Mouse (Mus musculus) myocyte (in vitro differentiated cells): Measurements from ENCODE around the gene Espl1. TPM values are rescaled to one million over a fixed set of nuclear protein-coding genes. Genes with fewer than 3 reads are reported as not detected.
A peak's percentile ranks its signal among the peaks of the same experiment; 100 is the strongest.

Source experiments
- H3K27me3 ChIP-seq: one replicate; pipeline ENCODE4 v1.6.1; 2011; ENCODE audit not compliant: control insufficient read depth, insufficient read depth, insufficient read length
- H3K36me3 ChIP-seq: one replicate; pipeline ENCODE4 v1.6.1; 2011; ENCODE audit not compliant: control insufficient read depth, insufficient read depth
- H3K4me2 ChIP-seq: one replicate; pipeline ENCODE4 v1.6.1; 2011; ENCODE audit warnings: low read depth, control low read depth
- H3K4me3 ChIP-seq: one replicate; pipeline ENCODE4 v1.5.1; 2011; ENCODE audit warnings: mild to moderate bottlenecking, control low read depth, moderate library complexity
- H3K79me2 ChIP-seq: one replicate; pipeline ENCODE4 v1.6.1; 2011; ENCODE audit not compliant: control insufficient read depth, insufficient read depth
- H3ac ChIP-seq: one replicate; pipeline ENCODE4 v1.6.1; 2011; ENCODE audit not compliant: control insufficient read depth, insufficient read length
- CEBPB ChIP-seq: IDR thresholded peaks from 2 replicates; pipeline ENCODE4 v1.6.1; 2011; ENCODE audit warnings: mild to moderate bottlenecking, moderate library complexity; ENCODE audit not compliant: poor library complexity, insufficient read depth, severe bottlenecking
- E2F4 ChIP-seq: IDR thresholded peaks from one replicate; pipeline ENCODE4 v1.6.1; 2011; ENCODE audit warnings: mild to moderate bottlenecking, control low read depth, moderate library complexity; ENCODE audit not compliant: insufficient read depth
- MAX ChIP-seq: IDR thresholded peaks from one replicate; pipeline ENCODE4 v1.6.1; 2011; ENCODE audit warnings: low read depth, mild to moderate bottlenecking, control low read depth
- MYOD1 ChIP-seq, 3 experiments: IDR thresholded peaks; one replicate each; pipeline ENCODE4 v1.6.1; 2011; ENCODE audit warnings: control low read depth in 2 of 3, low read depth in 2 of 3, mild to moderate bottlenecking in 2 of 3, moderate library complexity in 1 of 3; ENCODE audit not compliant: insufficient read length in 2 of 3, control insufficient read depth in 1 of 3
- MYOG ChIP-seq, 3 experiments: IDR thresholded peaks; one replicate each; pipeline ENCODE4 v1.6.1; 2011; ENCODE audit warnings: control low read depth in 2 of 3, low read depth in 2 of 3, mild to moderate bottlenecking in 2 of 3; ENCODE audit not compliant: insufficient read length in 2 of 3, control insufficient read depth in 1 of 3, insufficient read depth in 1 of 3
- POLR2A ChIP-seq: IDR thresholded peaks from one replicate; pipeline ENCODE4 v1.6.1; 2011; ENCODE audit warnings: low read depth, mild to moderate bottlenecking, control low read depth, moderate library complexity; ENCODE audit not compliant: insufficient read length
- POLR2AphosphoS2 ChIP-seq: IDR thresholded peaks from one replicate; pipeline ENCODE4 v1.6.1; 2011; ENCODE audit warnings: low read depth, control low read depth; ENCODE audit not compliant: insufficient read length
- REST ChIP-seq: IDR thresholded peaks from one replicate; pipeline ENCODE4 v1.6.1; 2011; ENCODE audit warnings: mild to moderate bottlenecking, control low read depth, moderate library complexity; ENCODE audit not compliant: insufficient read depth, insufficient read length
- SRF ChIP-seq: IDR thresholded peaks from one replicate; pipeline ENCODE4 v1.6.1; 2011; ENCODE audit warnings: low read depth; ENCODE audit not compliant: control insufficient read depth, insufficient read length
- TCF12 ChIP-seq: IDR thresholded peaks from one replicate; pipeline ENCODE4 v1.6.1; 2011; ENCODE audit warnings: mild to moderate bottlenecking, control low read depth; ENCODE audit not compliant: poor library complexity, insufficient read depth, severe bottlenecking
- TCF3 ChIP-seq: IDR thresholded peaks from one replicate; pipeline ENCODE4 v1.6.1; 2011; ENCODE audit warnings: low read depth, control low read depth; ENCODE audit not compliant: insufficient read length
- USF1 ChIP-seq: IDR thresholded peaks from one replicate; pipeline ENCODE4 v1.6.1; 2011; ENCODE audit warnings: low read depth, mild to moderate bottlenecking, control low read depth, moderate library complexity
- polyA plus RNA-seq: library from polyadenylated mRNA; unstranded; fragments of >200 nt; fragmentation: generic; extraction: Trizol; gene quantifications from one replicate; pipeline ENCODE4 v1.2.1, GENCODE M21; 2012; ENCODE audit warnings: missing spikeins

The Espl1 gene
- polyA plus RNA-seq, 1 experiment, result 16.7 TPM

DNA sequence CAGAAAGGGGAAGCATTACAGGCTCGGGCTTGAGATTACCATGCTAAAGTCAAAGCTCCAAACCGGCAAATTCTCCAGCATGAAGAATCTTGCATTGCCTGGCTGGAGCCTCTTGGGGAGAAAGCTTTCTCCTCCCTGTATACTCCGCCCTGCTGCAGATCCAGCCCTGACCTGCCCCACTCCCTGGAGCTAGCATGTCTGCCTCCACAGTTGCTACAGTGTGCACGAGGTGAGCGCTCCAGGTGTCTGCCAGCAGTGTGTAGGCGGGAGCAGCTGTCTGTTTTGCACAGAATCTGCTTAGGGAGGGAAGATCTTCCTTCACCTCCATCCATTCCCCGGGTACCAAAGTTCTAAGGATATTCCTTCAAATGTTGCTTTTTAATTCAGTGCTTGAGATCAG, 33.5 kb upstream of the Espl1 start:
- no peaks in the 10 kb centered on the region for H3K79me2 ChIP-seq
- H3K36me3 ChIP-seq, result no peaks in the 10 kb centered on the region
- H3K4me3 ChIP-seq, result no peak overlapping the region
- no peak overlapping the region for H3K4me2 ChIP-seq
- no peak overlapping the region for H3ac ChIP-seq
- TF ChIP-seq REST, result no peak
- TF ChIP-seq MYOD1 (IDR thresholded peaks at IDR 0.05; ENCODE audit: control insufficient read depth in 1 of 3, insufficient read length in 2 of 3, low read depth in 2 of 3), result peak in 1 of 3 experiments; percentile 46
- H3K27me3 ChIP-seq, result no peaks in the 10 kb centered on the region

DNA sequence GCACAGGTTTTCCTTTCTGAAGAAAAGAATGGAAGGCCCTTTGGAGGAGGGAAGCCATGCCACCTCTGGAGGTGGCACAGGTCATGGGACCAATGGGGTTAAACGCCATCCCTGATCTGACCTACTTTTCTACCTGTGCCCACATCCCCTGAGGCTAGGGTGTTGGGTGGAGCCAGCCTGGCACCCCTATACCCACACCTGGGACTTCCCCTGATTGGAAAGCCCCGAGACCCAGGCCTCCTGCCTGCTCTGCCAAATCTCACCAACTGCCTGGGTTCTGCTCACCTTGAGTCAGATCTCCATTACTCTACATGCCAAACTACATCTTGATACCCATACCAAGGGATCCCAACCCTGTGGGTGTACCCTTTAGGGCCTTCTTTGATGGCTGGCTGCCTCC, 33.0 kb upstream of the Espl1 start:
- no peaks in the 10 kb centered on the region for H3K79me2 ChIP-seq
- H3K36me3 ChIP-seq, result no peaks in the 10 kb centered on the region
- H3ac ChIP-seq, result no peak overlapping the region
- H3K27me3 ChIP-seq, result no peaks in the 10 kb centered on the region
- no peak for TF ChIP-seq REST
- TF ChIP-seq POLR2A, result no peak
- TF ChIP-seq TCF12, result no peak
- no peak for TF ChIP-seq POLR2AphosphoS2
- no peak for TF ChIP-seq MYOD1 (IDR thresholded peaks at IDR 0.05; ENCODE audit: control insufficient read depth in 1 of 3, insufficient read length in 2 of 3, low read depth in 2 of 3)
- TF ChIP-seq MAX, result no peak
- no peak for TF ChIP-seq E2F4
- no peak for TF ChIP-seq MYOG (IDR thresholded peaks at IDR 0.05; ENCODE audit: control insufficient read depth in 1 of 3, insufficient read depth in 1 of 3, insufficient read length in 2 of 3, low read depth in 2 of 3)
- no peak for TF ChIP-seq SRF
- TF ChIP-seq USF1, result no peak
- TF ChIP-seq TCF3, result no peak
- TF ChIP-seq CEBPB, result no peak
- H3K4me3 ChIP-seq, result no peak overlapping the region
- no peak overlapping the region for H3K4me2 ChIP-seq

GRCm38 (mm10) chr15:102265548-102265947, 30.5 kb upstream of the Espl1 start:
- H3K79me2 ChIP-seq, result no peaks in the 10 kb centered on the region
- TF ChIP-seq USF1 (no peak), TCF3 (no peak), MAX (no peak), E2F4 (no peak), TCF12 (no peak), POLR2AphosphoS2 (no peak), MYOG (IDR thresholded peaks at IDR 0.05; ENCODE audit: control insufficient read depth in 1 of 3, insufficient read depth in 1 of 3, insufficient read length in 2 of 3, low read depth in 2 of 3) (no peak), SRF (no peak), POLR2A (no peak), CEBPB (no peak), REST (no peak), MYOD1 (IDR thresholded peaks at IDR 0.05; ENCODE audit: control insufficient read depth in 1 of 3, insufficient read length in 2 of 3, low read depth in 2 of 3) (no peak)
- H3K4me3 ChIP-seq, result no peak overlapping the region
- no peak overlapping the region for H3K4me2 ChIP-seq
- no peak overlapping the region for H3ac ChIP-seq
- no peaks in the 10 kb centered on the region for H3K27me3 ChIP-seq
- H3K36me3 ChIP-seq, result no peaks in the 10 kb centered on the region

DNA sequence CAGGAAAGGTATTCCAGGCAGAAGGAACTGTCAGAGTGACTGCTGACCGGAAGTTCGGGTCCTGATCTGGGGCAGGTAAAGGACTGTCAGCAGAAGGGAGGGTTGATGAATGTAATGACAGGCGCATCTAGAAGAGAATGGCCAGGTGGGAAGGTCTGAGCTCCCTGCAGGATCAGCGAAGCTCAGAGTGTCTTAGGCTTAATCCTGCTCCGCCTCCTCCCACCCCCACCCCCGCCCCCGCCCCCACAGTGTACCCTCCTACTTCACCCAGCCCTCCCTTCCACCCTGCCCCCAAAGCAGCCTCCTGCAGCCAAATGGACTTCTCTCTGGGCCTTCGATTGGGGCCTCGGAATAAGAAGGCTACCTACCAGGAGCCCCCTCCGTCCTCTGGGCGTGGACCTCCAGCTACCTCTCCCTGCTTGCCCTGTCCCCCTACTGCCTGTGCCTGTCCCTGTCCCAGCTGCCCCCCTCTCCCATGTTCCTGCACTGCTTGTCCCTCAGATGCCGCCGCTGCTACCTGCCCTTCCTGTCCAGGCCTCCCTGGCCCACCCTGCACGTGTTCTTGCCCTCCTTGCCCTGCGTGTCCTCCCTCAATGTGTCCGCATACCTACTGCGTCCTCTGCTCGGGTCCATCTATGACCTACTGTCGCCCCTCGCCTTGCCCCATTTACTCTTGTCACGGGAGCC, 25.6 kb upstream of the Espl1 start, which contains the start of gene Gm9918:
Gm9918 (plus strand) TSS at position 290 of the 687 bp plus-strand sequence.
- TF ChIP-seq MYOG (IDR thresholded peaks at IDR 0.05; ENCODE audit: control insufficient read depth in 1 of 3, insufficient read depth in 1 of 3, insufficient read length in 2 of 3, low read depth in 2 of 3) (peak in 1 of 3 experiments; percentile 8), CEBPB (no peak)
- no peaks in the 10 kb centered on the region for H3K79me2 ChIP-seq
- H3K4me2 ChIP-seq, result no peak within 1 kb of the TSS
- H3K4me3 ChIP-seq, result no peak within 1 kb of the TSS
- H3K36me3 ChIP-seq, result no peaks in the 10 kb centered on the region
- H3ac ChIP-seq, result no peak within 1 kb of the TSS
- no peaks in the 10 kb centered on the region for H3K27me3 ChIP-seq

DNA sequence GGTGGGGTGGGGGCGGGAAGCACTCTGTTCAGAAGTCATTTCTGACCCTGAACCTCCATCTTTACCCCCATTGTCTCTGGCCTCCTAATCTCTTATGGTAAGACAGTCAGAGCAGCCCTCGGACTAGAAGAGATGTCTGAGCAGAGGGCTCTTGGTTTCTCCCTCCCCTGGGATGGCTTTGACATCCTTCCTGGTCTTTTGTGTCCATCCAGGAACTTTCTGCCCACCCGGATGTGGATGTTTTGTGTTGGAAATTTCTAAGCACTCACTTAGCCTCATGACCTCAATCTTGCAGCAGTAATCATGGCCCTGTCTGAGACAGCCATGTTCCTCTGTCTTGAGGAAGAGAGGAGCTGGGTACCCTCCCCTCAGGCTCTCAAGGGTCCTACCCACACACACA, 24.6 kb upstream of the Espl1 start:
- no peak overlapping the region for H3K4me3 ChIP-seq
- TF ChIP-seq SRF (no peak), POLR2AphosphoS2 (no peak), REST (no peak), USF1 (no peak), MYOD1 (IDR thresholded peaks at IDR 0.05; ENCODE audit: control insufficient read depth in 1 of 3, insufficient read length in 2 of 3, low read depth in 2 of 3) (no peak), MYOG (IDR thresholded peaks at IDR 0.05; ENCODE audit: control insufficient read depth in 1 of 3, insufficient read depth in 1 of 3, insufficient read length in 2 of 3, low read depth in 2 of 3) (no peak), CEBPB (no peak), TCF3 (no peak), TCF12 (no peak), E2F4 (no peak), MAX (no peak), POLR2A (no peak)
- no peak overlapping the region for H3K4me2 ChIP-seq
- no peaks in the 10 kb centered on the region for H3K36me3 ChIP-seq
- H3ac ChIP-seq, result no peak overlapping the region
- H3K27me3 ChIP-seq, result no peaks in the 10 kb centered on the region
- H3K79me2 ChIP-seq, result no peaks in the 10 kb centered on the region
